ENCODE assay signal across 8 mouse cellular contexts in genomic region chr10:121739548-121740505, GRCm38 (mm10). TPM values are rescaled to one million over a fixed set of nuclear protein-coding genes. Genes with fewer than 3 reads are reported as not detected.
A peak's percentile ranks its signal among the peaks of the same experiment; 100 is the strongest.
DNase-seq lines count a peak whose midpoint lies in the region; ATAC-seq lines count a peak whose summit lies in the region.

Gene BC048403 (plus strand): TSS chr10:121739937.

- peak; percentile 93 for ATAC-seq in erythroid progenitor cell, adult 5-6 weeks (replicated peaks; ENCODE audit: low FRiP score, poor library complexity, severe bottlenecking)
- peak; percentile 82 for ATAC-seq in heart, embryonic 14.5 days (ENCODE audit: insufficient number of reproducible peaks, insufficient read depth, low FRiP score, low read depth)
- ATAC-seq in liver, embryonic 13.5 days (ENCODE audit: low read depth), result peak; percentile 93
- peak; percentile 92 for ATAC-seq in stomach, embryonic 16.5 days (ENCODE audit: insufficient read depth, low FRiP score)

- WGBS in heart, embryonic 14.5 days, result 1% methylated on average over 57 of the region's 68 CpGs
- under 1% methylated on average over 65 of the region's 68 CpGs for WGBS in liver, embryonic 13.5 days (ENCODE audit: insufficient replicate concordance)
- WGBS in stomach, embryonic 16.5 days, result under 1% methylated on average over 68 of the region's 68 CpGs

- peaks cover 0 to 4% of the 10 kb centered on the region in 2 experiments; a peak in 2 of 4 replicates for H3K4me1 ChIP-seq in heart, embryonic 14.5 days (ENCODE audit: control insufficient read depth in 2 of 2, insufficient read depth in 2 of 2, low read length in 2 of 2)
- peaks cover 24% of the 10 kb centered on the region for H3K4me1 ChIP-seq in liver, embryonic 13.5 days (replicated peaks)
- H3K4me1 ChIP-seq in stomach, embryonic 16.5 days (ENCODE audit: control insufficient read depth, insufficient read depth, low read length), result 0 out of 2 replicates have a peak, but pooled peaks cover 10% of the 10 kb centered on the region

- H3K4me2 ChIP-seq in heart, embryonic 14.5 days (ENCODE audit: low read length), result peak within 1 kb of the TSS; percentile 98
- peak within 1 kb of the TSS; percentile 95 for H3K4me2 ChIP-seq in liver, embryonic 13.5 days
- H3K4me2 ChIP-seq in stomach, embryonic 16.5 days (ENCODE audit: low read depth, low read length), result peak within 1 kb of the TSS; percentile 82

- peak within 1 kb of the TSS; percentile 60 to 83 for H3K4me3 ChIP-seq in heart, embryonic 14.5 days (ENCODE audit: control insufficient read depth in 1 of 2, insufficient read depth in 1 of 2, low read depth in 1 of 2, low read length in 2 of 2)
- peak within 1 kb of the TSS; percentile 88 for H3K4me3 ChIP-seq in liver, embryonic 13.5 days (replicated peaks)
- peak within 1 kb of the TSS; percentile 91 for H3K4me3 ChIP-seq in stomach, embryonic 16.5 days (replicated peaks; ENCODE audit: low read length)

- H3K27me3 ChIP-seq in heart, embryonic 14.5 days (ENCODE audit: control insufficient read depth, insufficient read depth, low read length), result no peaks in the 10 kb centered on the region
- H3K27me3 ChIP-seq in liver, embryonic 13.5 days, result no peaks in the 10 kb centered on the region
- H3K27me3 ChIP-seq in stomach, embryonic 16.5 days (ENCODE audit: control insufficient read depth, insufficient read depth, low read length), result no peaks in the 10 kb centered on the region

- peak within 1 kb of the TSS; percentile 84 for H3K9ac ChIP-seq in heart, embryonic 14.5 days (ENCODE audit: low read length)
- H3K9ac ChIP-seq in liver, embryonic 13.5 days, result peak within 1 kb of the TSS; percentile 84
- peak within 1 kb of the TSS; percentile 86 for H3K9ac ChIP-seq in stomach, embryonic 16.5 days (ENCODE audit: low read length)

- H3K27ac ChIP-seq in heart, embryonic 14.5 days (replicated peaks in 1 of 2; ENCODE audit: control insufficient read depth in 1 of 2, insufficient read depth in 1 of 2, low read depth in 2 of 2, low read length in 2 of 2), result no peak within 1 kb of the TSS; a peak in 2 of 4 replicates
- H3K27ac ChIP-seq in liver, embryonic 13.5 days, result peak within 1 kb of the TSS; percentile 58; the same call in 1 of the 2 replicates
- peak within 1 kb of the TSS; percentile 60 for H3K27ac ChIP-seq in stomach, embryonic 16.5 days (ENCODE audit: low read length)

- H3K9me3 ChIP-seq in heart, embryonic 14.5 days (ENCODE audit: control insufficient read depth, low read length), result no peaks in the 10 kb centered on the region
- no peaks in the 10 kb centered on the region for H3K9me3 ChIP-seq in liver, embryonic 13.5 days (replicated peaks)
- H3K9me3 ChIP-seq in stomach, embryonic 16.5 days (replicated peaks; ENCODE audit: control insufficient read depth, low read length), result no peaks in the 10 kb centered on the region

- peak; percentile 93 for DNase-seq in CD4-positive helper T cell, adult 2 months (ENCODE audit: low read depth, low spot score)
- peak; percentile 40 for DNase-seq in brain, embryonic 18.5 days (ENCODE audit: low read depth, low spot score)
- DNase-seq in kidney, postnatal 14 days, result peak; percentile 92
- peak; percentile 83 for DNase-seq in liver, embryonic 13.5 days
- DNase-seq in neural tube, embryonic 10.5 days (ENCODE audit: extremely low spot score, low spot score), result peak; percentile 93

- H3K36me3 ChIP-seq in heart, embryonic 14.5 days (ENCODE audit: control insufficient read depth, insufficient read depth, low read length), result no peaks in the 10 kb centered on the region
- peaks cover 11% of the 10 kb centered on the region for H3K36me3 ChIP-seq in liver, embryonic 13.5 days
- H3K36me3 ChIP-seq in stomach, embryonic 16.5 days (ENCODE audit: control insufficient read depth, insufficient read depth, low read length), result no peaks in the 10 kb centered on the region

RNA-seq across cellular contexts. Expression of gene BC048403, which starts in this region (rescaled TPM):
- total RNA-seq in erythroid progenitor cell, adult 5-6 weeks (2015; ENCODE audit: low replicate concordance), result 2.9 and 5.9 TPM in 2 replicates
- total RNA-seq in erythroid progenitor cell, adult 5-6 weeks (2017; ENCODE audit: low replicate concordance), result not detected in 2 replicates
- 2.5 and 2.7 TPM in 2 replicates for polyA plus RNA-seq in heart, embryonic 14.5 days (2014; fragmentation: Nextera tagmentation; extraction: Ambion mirVana)
- 1.6 and 2.3 TPM in 2 replicates for polyA plus RNA-seq in liver, embryonic 13.5 days (2015; fragmentation: Nextera tagmentation; extraction: Ambion mirVana)
- 3.1 and 4.0 TPM in 2 replicates for polyA plus RNA-seq in stomach, embryonic 16.5 days (2015; fragmentation: Nextera tagmentation; extraction: Ambion mirVana)

Comparison
In these comparisons a context has a peak if more than half of its experiments do, and no peak if none do; other contexts are left out.
1. DNase-seq: peak in every context shown above with its lines; median percentile 93 in CD4-positive helper T cell, adult 2 months; 93 in neural tube, embryonic 10.5 days; 92 in kidney, postnatal 14 days; 83 in liver, embryonic 13.5 days; 40 in brain, embryonic 18.5 days.
2. H3K27ac ChIP-seq: peak in liver, embryonic 13.5 days (single experiment) and stomach, embryonic 16.5 days (single experiment); none in heart, embryonic 14.5 days (0 of 2).
3. Peak in every context shown above with its lines, with median percentiles within 50 percentile points of each other: ATAC-seq, H3K4me2 ChIP-seq, H3K4me3 ChIP-seq and H3K9ac ChIP-seq.